Mouse (Mus musculus) spleen, adult 2 months (tissue): ENCODE data around the gene Nav3.
"Not testable (repeated sequence)": the region's sequence is repeated elsewhere in the genome, so short reads cannot be mapped to it uniquely, and the experiment has no call there.

Source experiments
- CTCF ChIP-seq: fragments of 200-500 bp; IDR thresholded peaks from 2 replicates; pipeline ENCODE4 v1.5.1; 2011; ENCODE audit warnings: mild to moderate bottlenecking, inconsistent platforms; ENCODE audit not compliant: insufficient read depth, insufficient read length, insufficient replicate concordance; ENCODE audit errors: extremely low read depth
- POLR2A ChIP-seq: fragments of 200-500 bp; IDR thresholded peaks from 2 replicates; pipeline ENCODE4 v1.6.1; 2011; ENCODE audit warnings: low read depth, low read length, inconsistent platforms

- not testable (repeated sequence) for TF ChIP-seq CTCF, POLR2A
Measured at GRCm38 (mm10) chr10:110383506-110384229, 72.3 kb downstream of the Nav3 start.
